ENCODE assay signal across 13 mouse cellular contexts in the genomic region with DNA sequence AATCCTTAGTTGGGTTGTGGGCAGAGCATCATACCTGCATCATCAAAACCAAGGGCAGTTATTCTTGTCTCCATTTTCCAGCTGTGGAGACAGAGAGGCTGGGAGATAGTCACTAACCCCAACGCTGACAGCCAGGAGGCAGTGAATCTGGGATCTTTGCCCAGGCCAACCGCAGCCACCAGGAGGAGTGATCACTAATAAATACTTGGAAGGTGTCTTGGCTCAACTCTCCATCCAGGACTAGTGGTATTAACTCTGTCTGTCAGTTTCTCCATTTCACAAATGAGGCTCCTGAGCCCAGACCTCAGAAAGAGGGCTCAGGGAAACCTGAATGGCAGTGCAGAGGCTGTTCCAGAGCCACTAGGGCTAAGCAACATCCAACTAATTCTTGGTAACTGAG. TPM values are rescaled to one million over a fixed set of nuclear protein-coding genes. Genes with fewer than 3 reads are reported as not detected.
DNase-seq lines count a peak whose midpoint lies in the region; ATAC-seq lines count a peak whose summit lies in the region.
"Had no signal": no experiment of that assay in that cellular context is flagged by ENCODE, and none has a peak within 500 bp of the region (broad histone marks: within the 10 kb centered on the region; RNA-seq: fewer than 3 reads in every experiment).

No protein-coding gene starts in this region.

- peak overlapping the region; percentile 70; the same call in 1 of the 2 replicates for H3K27ac ChIP-seq in neural tube, embryonic 12.5 days
- peak overlapping the region; percentile 58 for H3K27ac ChIP-seq in limb, embryonic 15.5 days
- H3K27ac ChIP-seq: limb, embryonic 13.5 days had no signal

- no peak for ATAC-seq in neural tube, embryonic 12.5 days (ENCODE audit: low FRiP score, low read depth)
- no peak for ATAC-seq in limb, embryonic 15.5 days (ENCODE audit: insufficient number of reproducible peaks, low FRiP score, low TSS enrichment, low read depth)
- ATAC-seq: forebrain, embryonic 14.5 days had no signal

- peak overlapping the region; percentile 27; the same call in 1 of the 2 replicates for H3K4me2 ChIP-seq in neural tube, embryonic 12.5 days (replicated peaks)
- H3K4me2 ChIP-seq in limb, embryonic 15.5 days, result no peak overlapping the region
- H3K4me2 ChIP-seq: limb, embryonic 13.5 days had no signal

- H3K27me3 ChIP-seq in neural tube, embryonic 12.5 days (replicated peaks), result no peaks in the 10 kb centered on the region
- H3K27me3 ChIP-seq in limb, embryonic 15.5 days, result peaks cover 5% of the 10 kb centered on the region

- H3K4me1 ChIP-seq in neural tube, embryonic 12.5 days, result peaks cover 61% of the 10 kb centered on the region
- H3K4me1 ChIP-seq in limb, embryonic 15.5 days, result peaks cover 19% of the 10 kb centered on the region; the same call in 1 of the 2 replicates

- no peaks in the 10 kb centered on the region for H3K36me3 ChIP-seq in neural tube, embryonic 12.5 days
- H3K36me3 ChIP-seq in limb, embryonic 15.5 days, result no peaks in the 10 kb centered on the region
- H3K36me3 ChIP-seq: limb, embryonic 13.5 days had no signal

- DNase-seq in gastrocnemius, postnatal 10 days, result peak; percentile 43
- DNase-seq in gastrocnemius, postnatal 25 days, result no peak
- DNase-seq in neural tube, embryonic 10.5 days (ENCODE audit: extremely low spot score, low spot score), result no peak
- DNase-seq in lung, postnatal 10 days, result no peak
- DNase-seq in urinary bladder, postnatal 4 days (ENCODE audit: low spot score in 2 of 2), result no peak
- no peak for DNase-seq in cerebellum, adult 11-12 months
- DNase-seq: adrenal gland, postnatal 10 days; kidney, adult 8-10 months; thymus, adult 18-20 months had no signal

- no peaks in the 10 kb centered on the region for H3K9me3 ChIP-seq in neural tube, embryonic 12.5 days
- H3K9me3 ChIP-seq in limb, embryonic 15.5 days, result no peaks in the 10 kb centered on the region
- H3K9me3 ChIP-seq: limb, embryonic 13.5 days had no signal

- H3K4me3 ChIP-seq in neural tube, embryonic 12.5 days, result no peak overlapping the region
- no peak overlapping the region for H3K4me3 ChIP-seq in limb, embryonic 15.5 days
- H3K4me3 ChIP-seq: limb, embryonic 13.5 days had no signal

- WGBS in neural tube, embryonic 12.5 days, result 20% methylated on average over 2 of the region's 2 CpGs
- WGBS in limb, embryonic 15.5 days, result 19% methylated on average over 2 of the region's 2 CpGs

- 0 out of 2 replicates have a peak overlapping the region, but pooled peaks have one; percentile 38 for H3K9ac ChIP-seq in neural tube, embryonic 12.5 days
- H3K9ac ChIP-seq in limb, embryonic 15.5 days, result no peak overlapping the region

RNA-seq across cellular contexts. Expression of gene Cercam, which starts 11.6 kb away (rescaled TPM):
- total RNA-seq in gastrocnemius, postnatal 10 days (2021), result 10 to 100 TPM; 28.3 to 39.0 TPM
- total RNA-seq in gastrocnemius, postnatal 25 days (2021), result 10 to 100 TPM in 1 of 2 experiments, 1 to 10 TPM in 1; 8.5 to 10.6 TPM
- polyA plus RNA-seq in neural tube, embryonic 12.5 days (2016; fragmentation: Nextera tagmentation; extraction: Ambion mirVana), result 24.0 and 24.6 TPM in 2 replicates
- polyA plus RNA-seq in limb, embryonic 15.5 days (2015; fragmentation: Nextera tagmentation; extraction: Ambion mirVana), result 53.1 and 64.1 TPM in 2 replicates

RNA-seq across cellular contexts. Expression of gene Odf2, which starts 31.7 kb away (rescaled TPM):
- 10 to 100 TPM; 21.3 to 29.7 TPM for total RNA-seq in gastrocnemius, postnatal 10 days (2021)
- total RNA-seq in gastrocnemius, postnatal 25 days (2021), result 10 to 100 TPM; 10.3 to 14.7 TPM
- 84.0 and 98.5 TPM in 2 replicates for polyA plus RNA-seq in neural tube, embryonic 12.5 days (2016; fragmentation: Nextera tagmentation; extraction: Ambion mirVana)
- 49.6 and 52.1 TPM in 2 replicates for polyA plus RNA-seq in limb, embryonic 15.5 days (2015; fragmentation: Nextera tagmentation; extraction: Ambion mirVana)

RNA-seq across cellular contexts. Expression of gene Urm1, which starts 37.5 kb away (rescaled TPM):
- 10 to 100 TPM; 25.4 to 28.6 TPM for total RNA-seq in gastrocnemius, postnatal 10 days (2021)
- total RNA-seq in gastrocnemius, postnatal 25 days (2021), result 10 to 100 TPM; 20.9 to 26.0 TPM
- polyA plus RNA-seq in neural tube, embryonic 12.5 days (2016; fragmentation: Nextera tagmentation; extraction: Ambion mirVana), result 17.2 and 19.2 TPM in 2 replicates
- polyA plus RNA-seq in limb, embryonic 15.5 days (2015; fragmentation: Nextera tagmentation; extraction: Ambion mirVana), result 24.4 and 27.5 TPM in 2 replicates

RNA-seq across cellular contexts. Expression of gene Slc27a4, which starts 54.9 kb away (rescaled TPM):
- total RNA-seq in gastrocnemius, postnatal 10 days (2021), result 10 to 100 TPM; 10.6 to 11.2 TPM
- 10 to 100 TPM in 1 of 2 experiments, 1 to 10 TPM in 1; 8.2 to 10.7 TPM for total RNA-seq in gastrocnemius, postnatal 25 days (2021)
- 32.7 and 34.7 TPM in 2 replicates for polyA plus RNA-seq in neural tube, embryonic 12.5 days (2016; fragmentation: Nextera tagmentation; extraction: Ambion mirVana)
- 19.1 and 22.2 TPM in 2 replicates for polyA plus RNA-seq in limb, embryonic 15.5 days (2015; fragmentation: Nextera tagmentation; extraction: Ambion mirVana)
